Mouse (Mus musculus) neural tube, embryonic 13.5 days (tissue): Measurements from ENCODE around the gene Kmo. TPM values are rescaled to one million over a fixed set of nuclear protein-coding genes. Genes with fewer than 3 reads are reported as not detected.

Experiments
- polyA plus RNA-seq: library from polyadenylated mRNA; unstranded; fragments of >200 nt; fragmentation: Nextera tagmentation; extraction: Ambion mirVana; gene quantifications from 2 replicates; pipeline ENCODE4 v1.2.1, GENCODE M21; 2015

Kmo gene
- polyA plus RNA-seq, 1 experiment from 2014 or later: 0.11 TPM

Other genes starting within 250 kb of the Kmo start
- gene Rgs7, start 127.9 kb upstream of the Kmo start, polyA plus RNA-seq: 30.3 and 31.5 TPM in 2 replicates
- gene Fh1, start 5.3 kb downstream of the Kmo start, polyA plus RNA-seq: 77.1 and 77.4 TPM in 2 replicates
- 5.6 and 6.3 TPM in 2 replicates for gene Opn3, start 72.4 kb downstream of the Kmo start, polyA plus RNA-seq
- 3.5 and 3.6 TPM in 2 replicates for gene Chml, start 72.5 kb downstream of the Kmo start, polyA plus RNA-seq
- gene Wdr64, start 78.2 kb downstream of the Kmo start, polyA plus RNA-seq: not detected in 2 replicates